Comparison of ENCODE assay signal across 8 mouse cellular contexts in genomic region chr3:104318911-104319310, GRCm38 (mm10).
A peak's percentile ranks its signal among the peaks of the same experiment; 100 is the strongest.
DNase-seq lines count a peak whose midpoint lies in the region; ATAC-seq and TF ChIP-seq lines count a peak whose summit lies in the region.

No protein-coding gene starts in this region.

- no peak for TF ChIP-seq POLR2A in brain, embryonic 14.5 days (IDR thresholded peaks at IDR 0.05; ENCODE audit: borderline replicate concordance, extremely low read depth, insufficient read depth, insufficient read length, poor library complexity, severe bottlenecking)

- peak; percentile 82 to 90 for DNase-seq in cerebellum, postnatal 10 days
- DNase-seq in cerebellum, postnatal 36 days: no peak
- DNase-seq in brain, embryonic 14.5 days (ENCODE audit: low read depth): peak; percentile 77
- peak; percentile 85 to 86 for DNase-seq in heart, adult 9 months (ENCODE audit: low spot score in 2 of 2)
- DNase-seq in layer of hippocampus, postnatal 10 days (ENCODE audit: low spot score in 2 of 2): peak; percentile 58 to 64
- no peak for DNase-seq in thymus, postnatal 4 days
- DNase-seq in urinary bladder, postnatal 10 days (ENCODE audit: low spot score): no peak

- no peak overlapping the region for H3K4me2 ChIP-seq in midbrain, embryonic 16.5 days (ENCODE audit: low read length)

- 14% methylated on average over 8 of the region's 8 CpGs for WGBS in midbrain, embryonic 16.5 days

- no peaks in the 10 kb centered on the region for H3K27me3 ChIP-seq in midbrain, embryonic 16.5 days (ENCODE audit: control insufficient read depth, insufficient read depth, low read depth, low read length)

- peak overlapping the region; percentile 5; the same call in 1 of the 2 replicates for H3K27ac ChIP-seq in midbrain, embryonic 16.5 days (ENCODE audit: low read length)

- H3K36me3 ChIP-seq in midbrain, embryonic 16.5 days (ENCODE audit: control insufficient read depth, insufficient read depth, low read length): no peaks in the 10 kb centered on the region

- peak; percentile 60 for ATAC-seq in midbrain, embryonic 16.5 days

- H3K4me3 ChIP-seq in midbrain, embryonic 16.5 days (ENCODE audit: low read depth, low read length): no peak overlapping the region

- peak overlapping the region; percentile 34; the same call in 1 of the 2 replicates for H3K9ac ChIP-seq in midbrain, embryonic 16.5 days (ENCODE audit: low read depth, low read length)

- no peaks in the 10 kb centered on the region for H3K9me3 ChIP-seq in midbrain, embryonic 16.5 days (replicated peaks; ENCODE audit: control insufficient read depth, low read length, poor library complexity, severe bottlenecking)

- TF ChIP-seq CTCF in brain, embryonic 14.5 days (IDR thresholded peaks at IDR 0.05; ENCODE audit: borderline replicate concordance, extremely low read depth, insufficient read depth, insufficient read length): no peak

- H3K4me1 ChIP-seq in midbrain, embryonic 16.5 days (ENCODE audit: control insufficient read depth, insufficient read depth, low read length): peaks cover 9% of the 10 kb centered on the region

Comparison
In these comparisons a context has a peak if more than half of its experiments do, and no peak if none do; other contexts are left out.
1. DNase-seq: peak in cerebellum, postnatal 10 days (2 of 2), brain, embryonic 14.5 days (single experiment), heart, adult 9 months (2 of 2) and layer of hippocampus, postnatal 10 days (2 of 2); none in cerebellum, postnatal 36 days (0 of 2), thymus, postnatal 4 days (single experiment) and urinary bladder, postnatal 10 days (single experiment).